Mouse (Mus musculus): ENCODE data around the gene Dchs2.

GRCm38 (mm10) chr3:83192401-83192800, 64.7 kb downstream of the Dchs2 start:
- TF ChIP-seq CTCF (IDR thresholded peaks at IDR 0.05; ENCODE audit: low read depth) (no peak), EP300 (IDR thresholded peaks at IDR 0.05; ENCODE audit: low read depth) (no peak)

Data from liver, embryonic 14.5 days (tissue).